Mouse (Mus musculus): Measurements from ENCODE around the gene Gm14327. TPM values are rescaled to one million over a fixed set of nuclear protein-coding genes. Genes with fewer than 3 reads are reported as not detected.
"Not testable (repeated sequence)": the region's sequence is repeated elsewhere in the genome, so short reads cannot be mapped to it uniquely, and the experiment has no call there.

Gm14327 gene
- 1.9 and 3.5 TPM in 2 replicates for polyA plus RNA-seq (2014; fragmentation: Nextera tagmentation; extraction: Ambion mirVana)

- not testable (repeated sequence) for H3K4me2 ChIP-seq (ENCODE audit: low read depth, severe bottlenecking); H3K27me3 ChIP-seq (ENCODE audit: control insufficient read depth, insufficient read depth, low read length); H3K27ac ChIP-seq (replicated peaks; ENCODE audit: low read depth, low read length); H3K9ac ChIP-seq (ENCODE audit: low read length); H3K36me3 ChIP-seq (ENCODE audit: control insufficient read depth, insufficient read depth, low read length); H3K9me3 ChIP-seq (ENCODE audit: control insufficient read depth, low read length); H3K4me3 ChIP-seq (ENCODE audit: low read depth, low read length); ATAC-seq (ENCODE audit: insufficient number of reproducible peaks, low FRiP score, low TSS enrichment, low read depth); DNase-seq (ENCODE audit: low spot score); H3K4me1 ChIP-seq (ENCODE audit: control insufficient read depth, insufficient read depth, low read length)
- 47% methylated on average over 8 of the region's 13 CpGs for WGBS
Measured at GRCm38 (mm10) chr2:177897046-177897578, at the start of gene Gm14327. TSS of gene Gm14327 (plus strand) at chr2:177897096.

DNA sequence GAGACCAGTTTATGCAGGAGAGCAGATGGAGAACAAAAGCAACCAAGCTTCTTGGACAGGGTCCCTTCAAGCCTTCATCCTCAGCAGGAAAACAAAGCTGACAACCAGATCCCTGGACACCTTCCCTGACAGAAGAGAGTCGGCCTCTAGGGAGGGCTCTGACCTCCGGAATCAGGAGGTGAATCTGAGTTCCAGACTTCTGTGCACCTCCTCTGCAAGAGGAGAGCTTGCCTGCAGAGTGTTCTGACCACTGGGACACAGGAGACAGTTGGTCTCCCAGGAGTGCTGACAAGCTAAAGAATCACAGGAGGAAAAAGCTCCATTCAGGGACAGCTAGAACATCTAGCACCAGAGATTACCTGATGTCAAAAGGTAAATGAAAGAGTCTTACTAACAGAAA is 34.6 kb upstream of the Gm14327 start:
- ATAC-seq (ENCODE audit: insufficient number of reproducible peaks, low FRiP score, low TSS enrichment, low read depth); H3K36me3 ChIP-seq (ENCODE audit: control insufficient read depth, insufficient read depth, low read length); H3K27me3 ChIP-seq (ENCODE audit: control insufficient read depth, insufficient read depth, low read length); H3K9me3 ChIP-seq (ENCODE audit: control insufficient read depth, low read length); H3K9ac ChIP-seq (ENCODE audit: low read length); H3K27ac ChIP-seq (replicated peaks; ENCODE audit: low read depth, low read length); DNase-seq (ENCODE audit: low spot score); H3K4me3 ChIP-seq (ENCODE audit: low read depth, low read length); H3K4me1 ChIP-seq (ENCODE audit: control insufficient read depth, insufficient read depth, low read length); H3K4me2 ChIP-seq (ENCODE audit: low read depth, severe bottlenecking): not testable (repeated sequence)
- 89% methylated on average over 2 of the region's 2 CpGs for WGBS

DNA sequence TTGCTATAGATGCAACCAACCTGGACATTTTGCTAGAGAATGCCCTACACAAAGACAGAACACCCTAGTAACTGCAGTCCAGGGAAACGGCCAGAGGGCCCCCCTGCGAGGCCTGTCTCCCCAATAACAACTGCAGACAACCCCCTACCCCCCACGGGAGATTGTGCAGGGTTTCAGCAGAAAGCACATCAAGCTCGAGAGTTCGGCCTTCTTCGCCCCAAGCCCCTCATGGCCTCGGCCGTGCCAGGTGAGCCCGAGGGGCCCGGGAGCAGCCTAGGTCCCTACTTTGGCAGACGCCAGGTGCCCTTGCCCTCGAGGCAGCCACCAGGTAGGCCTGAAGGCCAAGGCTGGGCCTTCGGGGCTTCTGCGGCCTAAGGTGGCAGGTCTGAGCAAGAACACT is 9.2 kb upstream of the Gm14327 start:
- not testable (repeated sequence) for H3K4me3 ChIP-seq (ENCODE audit: low read depth, low read length); H3K4me2 ChIP-seq (ENCODE audit: low read depth, severe bottlenecking); H3K27ac ChIP-seq (replicated peaks; ENCODE audit: low read depth, low read length); H3K36me3 ChIP-seq (ENCODE audit: control insufficient read depth, insufficient read depth, low read length); DNase-seq (ENCODE audit: low spot score); H3K4me1 ChIP-seq (ENCODE audit: control insufficient read depth, insufficient read depth, low read length); H3K9ac ChIP-seq (ENCODE audit: low read length); ATAC-seq (ENCODE audit: insufficient number of reproducible peaks, low FRiP score, low TSS enrichment, low read depth); H3K27me3 ChIP-seq (ENCODE audit: control insufficient read depth, insufficient read depth, low read length); H3K9me3 ChIP-seq (ENCODE audit: control insufficient read depth, low read length)
- WGBS: 93% methylated on average over 10 of the region's 14 CpGs

GRCm38 (mm10) chr2:177898171-177898570 is 1.3 kb downstream of the Gm14327 start:
- not testable (repeated sequence) for H3K4me2 ChIP-seq (ENCODE audit: low read depth, severe bottlenecking); ATAC-seq (ENCODE audit: insufficient number of reproducible peaks, low FRiP score, low TSS enrichment, low read depth); H3K27me3 ChIP-seq (ENCODE audit: control insufficient read depth, insufficient read depth, low read length); H3K27ac ChIP-seq (replicated peaks; ENCODE audit: low read depth, low read length); H3K9me3 ChIP-seq (ENCODE audit: control insufficient read depth, low read length); DNase-seq (ENCODE audit: low spot score); H3K36me3 ChIP-seq (ENCODE audit: control insufficient read depth, insufficient read depth, low read length); H3K9ac ChIP-seq (ENCODE audit: low read length); H3K4me1 ChIP-seq (ENCODE audit: control insufficient read depth, insufficient read depth, low read length); H3K4me3 ChIP-seq (ENCODE audit: low read depth, low read length)
- WGBS: 81% methylated on average over 2 of the region's 3 CpGs

GRCm38 (mm10) chr2:177903276-177903675 is 6.4 kb downstream of the Gm14327 start:
- H3K9ac ChIP-seq (ENCODE audit: low read length); DNase-seq (ENCODE audit: low spot score); H3K27me3 ChIP-seq (ENCODE audit: control insufficient read depth, insufficient read depth, low read length); H3K4me3 ChIP-seq (ENCODE audit: low read depth, low read length); ATAC-seq (ENCODE audit: insufficient number of reproducible peaks, low FRiP score, low TSS enrichment, low read depth); H3K36me3 ChIP-seq (ENCODE audit: control insufficient read depth, insufficient read depth, low read length); H3K4me2 ChIP-seq (ENCODE audit: low read depth, severe bottlenecking); H3K4me1 ChIP-seq (ENCODE audit: control insufficient read depth, insufficient read depth, low read length); H3K9me3 ChIP-seq (ENCODE audit: control insufficient read depth, low read length); H3K27ac ChIP-seq (replicated peaks; ENCODE audit: low read depth, low read length): not testable (repeated sequence)
- no CpG with 5 or more reads among the region's 12 CpGs for WGBS

GRCm38 (mm10) chr2:177925563-177926103 is 28.7 kb downstream of the Gm14327 start, which contains the start of gene Zfp972:
TSS of gene Zfp972 (minus strand) at chr2:177925613.
- not testable (repeated sequence) for ATAC-seq (ENCODE audit: insufficient number of reproducible peaks, low FRiP score, low TSS enrichment, low read depth); H3K9me3 ChIP-seq (ENCODE audit: control insufficient read depth, low read length); H3K9ac ChIP-seq (ENCODE audit: low read length); H3K4me2 ChIP-seq (ENCODE audit: low read depth, severe bottlenecking); H3K27me3 ChIP-seq (ENCODE audit: control insufficient read depth, insufficient read depth, low read length); H3K27ac ChIP-seq (replicated peaks; ENCODE audit: low read depth, low read length); H3K36me3 ChIP-seq (ENCODE audit: control insufficient read depth, insufficient read depth, low read length); DNase-seq (ENCODE audit: low spot score); H3K4me3 ChIP-seq (ENCODE audit: low read depth, low read length); H3K4me1 ChIP-seq (ENCODE audit: control insufficient read depth, insufficient read depth, low read length)
- 78% methylated on average over 3 of the region's 5 CpGs for WGBS

Other genes with a start within 250 kb of the Gm14327 start
- gene Gm14322, start 137.8 kb upstream of the Gm14327 start, polyA plus RNA-seq (2014; fragmentation: Nextera tagmentation; extraction: Ambion mirVana): 9.3 and 11.3 TPM in 2 replicates
- gene Gm14325, start 56.8 kb upstream of the Gm14327 start, polyA plus RNA-seq (2014; fragmentation: Nextera tagmentation; extraction: Ambion mirVana): 34.5 and 36.1 TPM in 2 replicates
- gene Zfp972, start 28.5 kb downstream of the Gm14327 start, polyA plus RNA-seq (2014; fragmentation: Nextera tagmentation; extraction: Ambion mirVana): not detected in 2 replicates
- 14.4 and 15.4 TPM in 2 replicates for gene Gm14326, start 60.2 kb downstream of the Gm14327 start, polyA plus RNA-seq (2014; fragmentation: Nextera tagmentation; extraction: Ambion mirVana)
- 12.7 and 13.0 TPM in 2 replicates for gene Zfp971, start 126.2 kb downstream of the Gm14327 start, polyA plus RNA-seq (2014; fragmentation: Nextera tagmentation; extraction: Ambion mirVana)
- 12.9 and 15.7 TPM in 2 replicates for gene Zfp931, start 181.4 kb downstream of the Gm14327 start, polyA plus RNA-seq (2014; fragmentation: Nextera tagmentation; extraction: Ambion mirVana)
- gene Phactr3, start 221.9 kb downstream of the Gm14327 start, polyA plus RNA-seq (2014; fragmentation: Nextera tagmentation; extraction: Ambion mirVana): 4.2 and 4.3 TPM in 2 replicates